Comparison of ENCODE assay signal across 26 mouse cellular contexts in genomic region chr16:77646146-77646545, GRCm38 (mm10). TPM values are rescaled to one million over a fixed set of nuclear protein-coding genes. Genes with fewer than 3 reads are reported as not detected.
DNase-seq lines count a peak whose midpoint lies in the region; ATAC-seq and TF ChIP-seq lines count a peak whose summit lies in the region.
"Had no signal": no experiment of that assay in that cellular context is flagged by ENCODE, and none has a peak within 500 bp of the region (broad histone marks: within the 10 kb centered on the region; RNA-seq: fewer than 3 reads in every experiment).

No protein-coding gene starts in this region.

- DNase-seq in layer of hippocampus, adult 2 months (ENCODE audit: low spot score in 2 of 2), result no peak
- no peak for DNase-seq in layer of hippocampus, adult 11-12 months (ENCODE audit: low spot score)
- DNase-seq in kidney, postnatal 4 days, result no peak
- DNase-seq in urinary bladder, postnatal 14 days (ENCODE audit: low spot score), result no peak
- DNase-seq in heart, adult 11 months, result no peak
- DNase-seq: adrenal gland, adult 2 months; cerebellum, adult 2 months; gastrocnemius, adult 2 months; kidney, adult 11 months; kidney, postnatal 36 days; liver; lung, adult 18-20 months; lung, postnatal 36 days had no signal

- H3K4me2 ChIP-seq in forebrain, embryonic 16.5 days (ENCODE audit: low read length), result peak overlapping the region; percentile 57
- H3K4me2 ChIP-seq in midbrain, embryonic 12.5 days (replicated peaks), result peak overlapping the region; percentile 39
- H3K4me2 ChIP-seq in neural tube, embryonic 15.5 days, result peak overlapping the region; percentile 52
- H3K4me2 ChIP-seq: embryonic facial prominence, embryonic 15.5 days had no signal

- H3K27ac ChIP-seq in layer of hippocampus, adult 2 months, result peak overlapping the region; percentile 97
- peak overlapping the region; percentile 89 for H3K27ac ChIP-seq in forebrain, embryonic 16.5 days (ENCODE audit: low read length)
- peak overlapping the region; percentile 77 for H3K27ac ChIP-seq in midbrain, embryonic 12.5 days (replicated peaks)
- H3K27ac ChIP-seq in neural tube, embryonic 15.5 days (replicated peaks), result peak overlapping the region; percentile 87
- H3K27ac ChIP-seq: embryonic facial prominence, embryonic 15.5 days; gastrocnemius, adult 2 months had no signal

- H3K4me3 ChIP-seq in layer of hippocampus, adult 2 months, result peak overlapping the region; percentile 63
- peak overlapping the region; percentile 39 for H3K4me3 ChIP-seq in forebrain, embryonic 16.5 days (replicated peaks; ENCODE audit: low read length)
- peak overlapping the region; percentile 19 for H3K4me3 ChIP-seq in midbrain, embryonic 12.5 days
- peak overlapping the region; percentile 31 for H3K4me3 ChIP-seq in neural tube, embryonic 15.5 days (replicated peaks)
- H3K4me3 ChIP-seq: embryonic facial prominence, embryonic 15.5 days; gastrocnemius, adult 2 months had no signal

- 34% methylated on average over 7 of the region's 7 CpGs for WGBS in forebrain, embryonic 16.5 days
- WGBS in midbrain, embryonic 12.5 days, result 47% methylated on average over 7 of the region's 7 CpGs
- 43% methylated on average over 7 of the region's 7 CpGs for WGBS in neural tube, embryonic 15.5 days

- no peaks in the 10 kb centered on the region for H3K27me3 ChIP-seq in forebrain, embryonic 16.5 days (replicated peaks; ENCODE audit: control insufficient read depth, insufficient read depth, low read length)
- H3K27me3 ChIP-seq in midbrain, embryonic 12.5 days, result no peaks in the 10 kb centered on the region
- no peaks in the 10 kb centered on the region for H3K27me3 ChIP-seq in neural tube, embryonic 15.5 days (replicated peaks)
- H3K27me3 ChIP-seq: embryonic facial prominence, embryonic 15.5 days had no signal

- H3K9ac ChIP-seq in forebrain, embryonic 16.5 days (replicated peaks; ENCODE audit: low read depth, low read length), result peak overlapping the region; percentile 49
- no peak overlapping the region for H3K9ac ChIP-seq in midbrain, embryonic 12.5 days (replicated peaks)
- H3K9ac ChIP-seq in neural tube, embryonic 15.5 days (replicated peaks), result peak overlapping the region; percentile 34
- H3K9ac ChIP-seq: embryonic facial prominence, embryonic 15.5 days had no signal

- peaks cover 28% of the 10 kb centered on the region for H3K4me1 ChIP-seq in forebrain, embryonic 16.5 days (replicated peaks; ENCODE audit: control insufficient read depth, insufficient read depth, low read length)
- H3K4me1 ChIP-seq in midbrain, embryonic 12.5 days, result peaks cover 37% of the 10 kb centered on the region
- H3K4me1 ChIP-seq in neural tube, embryonic 15.5 days, result peaks cover 36% of the 10 kb centered on the region

- no peak for TF ChIP-seq CTCF in layer of hippocampus, adult 2 months (conservative IDR thresholded peaks at IDR 0.05)

- H3K36me3 ChIP-seq in forebrain, embryonic 16.5 days (ENCODE audit: control insufficient read depth, insufficient read depth), result no peaks in the 10 kb centered on the region
- H3K36me3 ChIP-seq in midbrain, embryonic 12.5 days, result no peaks in the 10 kb centered on the region
- no peaks in the 10 kb centered on the region for H3K36me3 ChIP-seq in neural tube, embryonic 15.5 days
- H3K36me3 ChIP-seq: embryonic facial prominence, embryonic 15.5 days had no signal

- no peaks in the 10 kb centered on the region for H3K9me3 ChIP-seq in forebrain, embryonic 16.5 days (ENCODE audit: control insufficient read depth, low read length)
- no peaks in the 10 kb centered on the region for H3K9me3 ChIP-seq in midbrain, embryonic 12.5 days
- H3K9me3 ChIP-seq in neural tube, embryonic 15.5 days (replicated peaks), result no peaks in the 10 kb centered on the region
- H3K9me3 ChIP-seq: embryonic facial prominence, embryonic 15.5 days had no signal

- no peak for ATAC-seq in forebrain, embryonic 16.5 days
- no peak for ATAC-seq in midbrain, embryonic 12.5 days (ENCODE audit: low FRiP score, low read depth)
- no peak for ATAC-seq in neural tube, embryonic 15.5 days (ENCODE audit: low FRiP score)

RNA-seq across cellular contexts. Expression of gene Gm11146, which starts 44.3 kb away (rescaled TPM):
- total RNA-seq in layer of hippocampus, adult 2 months (2021), result not detected
- polyA plus RNA-seq in forebrain, embryonic 16.5 days (2015; fragmentation: Nextera tagmentation; extraction: Ambion mirVana), result not detected in 2 replicates
- not detected in 2 replicates for polyA plus RNA-seq in midbrain, embryonic 12.5 days (2016; fragmentation: Nextera tagmentation; extraction: Ambion mirVana)
- polyA plus RNA-seq in neural tube, embryonic 15.5 days (2015; fragmentation: Nextera tagmentation; extraction: Ambion mirVana), result not detected in 2 replicates
- total RNA-seq: adrenal gland, adult 2 months; common myeloid progenitor, adult 5-6 weeks; gastrocnemius, adult 2 months; granulocyte monocyte progenitor cell, adult 5-6 weeks; hematopoietic stem cell, adult 5-6 weeks; layer of hippocampus, postnatal 25 days; left cerebral cortex, postnatal 36 days had no signal
- polyA plus RNA-seq: adrenal gland, adult 2 months; cerebellum, adult 2 months; embryonic facial prominence, embryonic 15.5 days; heart, embryonic 14.5 days; neural tube, embryonic 11.5 days; small intestine, adult 2 months; urinary bladder, adult 2 months had no signal
